Mouse (Mus musculus): ENCODE measurements around the gene Gpd1l.
"Not testable (repeated sequence)": the region's sequence is repeated elsewhere in the genome, so short reads cannot be mapped to it uniquely, and the experiment has no call there.

Gene Gpd1l

GRCm38 (mm10) chr9:114933723-114934171 is at the start of gene Gpd1l:
TSS of gene Gpd1l (minus strand) at chr9:114933987.
- peak; percentile 99 for DNase-seq

- no peak for DNase-seq
These were observed 49.0 kb upstream of the Gpd1l start, which contains the start of gene Rps27rt for GRCm38 (mm10) chr9:114982689-114983360. TSS of gene Rps27rt (minus strand) at chr9:114982739.

DNA sequence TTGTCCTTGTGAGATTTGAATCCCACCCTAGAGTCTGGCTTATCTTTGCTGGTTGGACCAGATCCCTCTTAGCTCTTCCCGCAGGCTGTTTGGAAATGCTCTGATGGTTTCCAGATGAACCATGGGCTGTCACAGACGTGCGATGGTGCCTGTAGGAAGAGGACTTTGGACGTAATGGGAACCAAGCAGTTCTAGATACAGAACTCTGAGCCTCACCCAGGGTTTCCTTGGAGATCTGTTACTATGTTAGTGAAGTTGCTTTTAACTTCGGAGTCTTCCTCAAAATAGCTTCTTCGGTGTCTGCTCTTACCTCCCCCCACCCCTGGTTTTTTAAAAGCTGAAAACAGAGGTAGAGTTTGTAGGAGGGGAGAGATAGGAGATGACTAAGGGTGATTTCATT is 46.2 kb upstream of the Gpd1l start:
- no peak for DNase-seq

DNA sequence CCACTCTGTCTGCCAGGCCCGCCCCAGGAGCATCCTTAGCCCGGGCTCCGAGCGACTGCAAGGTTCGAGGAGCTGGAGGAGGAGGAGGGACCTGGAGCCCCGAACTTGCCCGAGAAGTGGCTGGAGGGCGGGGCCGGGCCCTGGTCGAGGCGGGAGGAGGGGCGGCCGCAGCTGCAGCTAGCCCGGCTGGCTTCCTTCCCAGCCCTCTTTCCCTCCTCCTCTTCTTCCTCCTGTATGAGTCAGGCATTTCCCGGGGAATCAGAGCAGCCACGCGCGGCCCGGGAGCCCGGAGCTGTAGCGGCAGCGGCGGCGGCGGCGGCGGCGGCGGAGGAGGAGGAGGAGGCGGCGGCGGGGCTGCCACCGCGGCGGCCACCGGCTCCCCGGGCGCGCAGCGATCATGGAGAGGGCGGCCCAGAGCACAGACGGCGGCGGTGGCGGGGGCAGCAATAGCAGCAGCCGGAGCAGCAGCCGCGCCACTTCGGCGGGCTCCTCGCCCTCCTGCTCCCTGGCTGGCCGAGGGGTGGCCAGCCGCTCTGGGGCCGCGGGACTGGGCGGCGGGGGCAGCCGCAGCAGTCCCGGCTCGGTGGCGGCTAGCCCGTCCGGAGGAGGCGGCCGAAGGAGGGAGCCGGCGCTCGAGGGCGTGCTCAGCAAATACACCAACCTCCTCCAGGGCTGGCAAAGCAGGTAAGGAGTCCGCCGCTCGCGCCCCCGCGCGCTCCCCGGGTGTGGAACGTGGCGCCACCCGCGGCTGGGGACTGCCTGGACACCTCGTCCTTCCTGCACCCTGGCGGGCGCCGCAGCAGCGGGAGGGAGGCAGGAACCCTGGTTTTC is 44.7 kb upstream of the Gpd1l start, which contains the start of gene Osbpl10:
Gene Osbpl10 (plus strand): TSS at position 289 of the 831 bp plus-strand sequence.
- DNase-seq = peak; percentile 93

GRCm38 (mm10) chr9:114977461-114978280 is 43.9 kb upstream of the Gpd1l start:
- DNase-seq = no peak

GRCm38 (mm10) chr9:114966286-114966685 is 32.5 kb upstream of the Gpd1l start:
- DNase-seq = not testable (repeated sequence)

DNA sequence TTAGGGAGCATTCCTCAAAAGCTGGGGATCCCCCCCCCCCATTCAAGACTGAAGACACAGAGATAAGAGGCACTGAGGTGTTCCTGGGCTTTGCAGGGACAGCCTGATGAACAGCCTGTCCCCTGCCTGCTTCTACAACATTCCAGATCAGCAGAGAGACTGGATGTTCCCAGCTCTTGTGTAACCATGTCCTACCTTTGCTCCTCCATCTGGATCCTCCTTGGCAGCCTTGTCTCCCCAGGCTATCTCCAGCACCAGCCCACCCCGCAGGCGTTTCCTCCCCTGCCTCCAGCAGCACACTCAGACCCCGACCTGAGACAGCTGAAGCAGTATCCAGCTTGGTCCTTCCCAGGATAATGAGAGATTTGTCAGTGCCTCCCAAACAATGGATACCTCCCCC is 30.3 kb upstream of the Gpd1l start:
- DNase-seq = no peak

DNA sequence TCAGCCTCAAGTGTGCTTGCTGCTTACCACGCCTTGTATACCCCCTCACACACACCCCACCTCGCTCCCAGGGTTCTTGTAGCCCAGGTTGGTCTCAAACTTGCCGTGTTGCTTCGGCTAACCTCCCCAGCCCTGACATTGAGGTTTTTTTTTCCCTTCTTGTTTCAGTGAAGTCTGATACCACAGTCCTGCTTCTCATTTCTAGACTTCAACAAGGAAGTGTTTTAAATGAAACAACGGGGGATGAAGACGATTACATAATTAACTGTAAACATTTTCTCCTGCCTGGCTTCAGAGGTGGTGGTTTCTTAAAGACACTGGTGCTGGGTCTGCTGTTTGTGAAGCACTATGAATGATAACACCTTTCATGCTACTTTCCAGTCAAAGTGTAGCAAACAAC is 27.1 kb upstream of the Gpd1l start:
- DNase-seq = no peak

DNA sequence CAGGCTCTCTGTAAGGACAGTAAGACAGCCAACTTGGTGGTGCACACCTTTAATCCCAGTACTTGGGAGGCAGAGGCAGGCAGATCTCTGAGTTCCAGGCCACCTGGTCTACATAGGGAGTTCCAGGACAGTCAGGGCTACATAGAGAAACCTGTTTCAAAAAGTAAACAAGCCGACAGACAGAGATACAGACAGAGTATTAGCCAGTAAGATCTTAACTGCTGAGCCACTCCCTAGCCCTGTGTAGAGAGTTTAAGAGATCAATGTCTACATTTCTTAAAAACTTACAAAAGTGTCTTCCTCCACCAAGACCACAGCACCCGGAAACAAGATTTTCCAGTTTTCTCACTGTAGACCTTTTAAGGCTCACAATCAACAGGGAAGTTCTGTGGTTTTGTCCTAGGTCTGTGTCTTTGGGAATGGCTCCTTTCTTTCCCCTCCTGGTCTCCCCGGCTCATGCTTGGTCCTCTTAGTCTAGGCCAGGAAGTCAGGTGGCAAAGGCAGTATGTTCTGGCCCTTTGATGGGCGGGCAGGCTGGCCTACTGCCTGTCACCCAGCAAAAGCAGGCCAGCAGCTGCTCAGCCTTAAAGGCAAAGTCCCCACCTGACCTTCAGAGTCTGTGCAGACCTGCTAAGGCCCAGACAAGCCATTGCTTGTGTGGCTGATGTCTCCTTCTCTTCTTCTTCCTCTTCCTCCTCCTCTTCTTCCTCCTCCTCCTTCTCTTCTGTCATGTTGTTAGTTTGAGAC is 26.4 kb upstream of the Gpd1l start:
- peak; percentile 34 for DNase-seq

GRCm38 (mm10) chr9:114956945-114957344 is 23.2 kb upstream of the Gpd1l start:
- peak; percentile 59 for DNase-seq

DNA sequence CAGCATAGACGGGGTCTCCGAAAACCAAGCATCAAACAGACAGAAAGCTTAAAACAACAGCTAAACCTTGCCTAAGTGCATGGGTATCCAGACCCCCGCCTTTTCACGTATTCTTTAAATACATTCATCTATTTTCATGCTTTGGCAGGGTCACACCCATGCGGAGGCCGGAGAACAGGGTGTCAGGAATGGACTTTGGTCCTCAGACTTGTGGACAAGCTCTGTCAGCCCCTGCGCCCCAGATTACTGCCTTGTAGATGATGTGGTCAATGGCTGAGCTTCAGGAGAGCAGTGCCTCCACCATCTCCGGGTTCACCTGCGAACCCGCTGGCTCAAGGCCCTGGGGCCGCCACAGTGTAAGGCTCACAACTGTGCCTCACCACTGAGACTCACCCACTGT is 21.6 kb upstream of the Gpd1l start:
- DNase-seq = no peak

- DNase-seq = no peak
These were observed 19.1 kb upstream of the Gpd1l start for GRCm38 (mm10) chr9:114952866-114953265.

GRCm38 (mm10) chr9:114948395-114948794 is 14.6 kb upstream of the Gpd1l start:
- DNase-seq = peak; percentile 28

- no peak for DNase-seq
These were observed 11.8 kb upstream of the Gpd1l start for GRCm38 (mm10) chr9:114945576-114945975.

DNA sequence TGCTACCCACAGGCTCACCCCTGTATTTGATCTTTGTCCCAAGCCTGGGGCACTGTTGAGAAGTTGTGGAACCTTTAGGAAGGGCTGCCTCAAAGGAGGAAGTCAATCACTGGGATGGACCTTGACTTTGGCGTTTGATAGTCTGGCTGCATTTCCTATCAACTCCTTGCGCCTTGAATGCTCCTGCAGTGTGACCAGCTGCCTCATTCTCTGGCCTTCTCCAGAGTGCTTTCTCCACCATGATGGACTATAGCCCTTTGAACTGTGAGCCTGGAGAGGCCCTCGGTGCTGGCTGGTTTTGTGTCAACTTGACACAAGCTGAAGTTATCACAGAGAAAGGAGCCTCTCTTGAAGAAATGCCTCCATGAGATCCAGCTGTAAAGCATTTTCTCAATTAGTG is 10.9 kb upstream of the Gpd1l start:
- no peak for DNase-seq

DNA sequence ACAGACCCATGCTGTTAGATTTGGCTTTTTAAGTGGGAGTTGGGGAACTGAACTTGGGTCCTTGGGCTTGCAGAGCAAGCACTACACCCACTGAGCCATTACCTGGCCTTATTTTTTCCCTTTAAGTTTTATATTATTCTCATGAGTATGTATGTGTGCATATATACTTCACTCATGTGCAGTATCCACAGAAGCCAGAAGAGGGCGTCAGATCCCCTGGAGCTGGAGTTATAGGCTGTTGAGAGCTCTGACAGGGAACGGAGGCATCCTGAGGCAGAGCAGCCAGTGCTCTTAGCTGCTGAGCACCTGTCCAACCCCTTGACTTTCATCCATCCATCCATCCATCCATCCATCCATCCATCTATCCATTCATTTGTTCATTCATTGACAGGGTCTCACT is 2.9 kb upstream of the Gpd1l start:
- DNase-seq = no peak

- no peak for DNase-seq
These were observed 1.5 kb upstream of the Gpd1l start for GRCm38 (mm10) chr9:114935321-114935720.

GRCm38 (mm10) chr9:114934231-114934630 is 444 bp upstream of the Gpd1l start:
- DNase-seq = no peak

- DNase-seq = no peak
These were observed 607 bp downstream of the Gpd1l start for GRCm38 (mm10) chr9:114933037-114933722.

DNA sequence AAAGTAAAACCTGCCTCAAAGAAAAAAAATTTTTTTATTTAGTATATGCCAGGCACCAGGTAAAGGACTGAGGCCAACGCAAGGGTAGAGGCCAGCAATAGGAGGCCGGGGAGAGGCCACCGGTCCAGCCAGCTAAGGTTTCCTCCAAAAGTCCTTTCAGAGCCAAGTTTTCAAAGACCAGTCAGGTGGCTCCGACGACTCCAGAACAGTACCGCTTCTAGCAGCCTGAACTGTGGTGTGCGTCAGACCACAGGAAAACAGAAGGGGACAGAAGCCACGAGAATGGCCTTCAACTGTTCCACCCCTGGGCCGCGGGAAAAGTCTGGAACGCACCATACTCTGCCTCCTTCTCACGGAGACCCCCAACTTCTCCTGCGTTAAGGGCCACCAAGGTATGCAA is 1.2 kb downstream of the Gpd1l start:
- DNase-seq = peak; percentile 44

GRCm38 (mm10) chr9:114930464-114931090 is 3.2 kb downstream of the Gpd1l start:
- DNase-seq = peak; percentile 81

All from kidney, postnatal 14 days (tissue).